Mouse (Mus musculus): ENCODE measurements at regions not wholly inside any gene's neighbourhood (a gene's known extent, or its start where the extent isn't known, plus 50 kb on each side); places are given as distances from the start of the nearest gene placed in this dataset.

DNA sequence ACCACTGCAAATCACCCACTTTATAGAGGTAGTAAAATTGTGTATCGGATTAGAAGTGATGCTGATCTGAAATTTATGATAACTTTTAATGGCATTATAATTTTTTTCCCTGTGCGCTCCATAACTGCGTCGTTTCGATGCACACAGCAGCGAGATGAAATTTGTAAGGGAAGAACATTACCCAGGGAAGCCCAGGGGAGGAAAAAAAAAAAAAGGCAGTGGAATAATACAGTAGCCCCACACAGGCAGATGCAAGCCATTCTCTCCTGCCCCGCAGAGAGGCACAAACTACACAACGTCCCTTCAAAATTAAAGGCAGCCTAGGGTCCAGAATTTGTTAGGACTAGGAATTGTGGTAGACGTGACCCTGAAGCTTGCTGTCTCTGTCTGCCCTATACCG is 234.2 kb downstream of the Il20rb start:
- no peak for DNase-seq (ENCODE audit: low read depth, low spot score)

Measured in CD4-positive, CD25-positive, alpha-beta regulatory T cell, adult 2 months (primary cell).